Mouse (Mus musculus): ENCODE data around the gene Btnl6. TPM values are rescaled to one million over a fixed set of nuclear protein-coding genes. Genes with fewer than 3 reads are reported as not detected.

Btnl6 gene
- not detected for polyA plus RNA-seq (2012; fragmentation: generic; extraction: Trizol)

DNA sequence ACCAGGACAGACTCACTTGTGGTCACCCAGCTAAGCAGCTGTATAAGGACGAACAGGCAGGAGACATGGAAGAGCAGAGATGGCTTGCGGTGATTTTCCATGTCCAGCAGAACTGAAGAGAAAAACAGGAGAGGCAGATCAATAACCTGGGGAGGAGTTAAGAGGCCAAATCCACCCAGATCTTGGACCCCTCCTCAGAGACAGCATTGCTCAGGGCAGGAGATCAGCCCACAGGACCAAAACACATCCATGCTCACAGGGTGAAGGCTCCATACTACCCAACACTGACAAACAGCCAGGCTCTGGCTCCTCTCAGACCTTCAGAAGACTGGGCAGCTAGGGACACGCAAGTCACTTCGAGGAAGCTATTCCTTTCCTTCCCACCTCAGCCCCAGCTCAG, at the start of gene Btnl6:
Gene Btnl6 (minus strand): TSS at position 101 of the 400 bp plus-strand sequence.
- TF ChIP-seq MAX (IDR thresholded peaks at IDR 0.05; ENCODE audit: low read depth) (no peak), MYOD1 (IDR thresholded peaks at IDR 0.05; ENCODE audit: control insufficient read depth in 1 of 3, insufficient read length in 2 of 3, low read depth in 2 of 3) (no peak), E2F4 (IDR thresholded peaks at IDR 0.05; ENCODE audit: insufficient read depth) (no peak), POLR2AphosphoS2 (IDR thresholded peaks at IDR 0.05; ENCODE audit: insufficient read length, low read depth) (no peak), TCF12 (IDR thresholded peaks at IDR 0.05; ENCODE audit: insufficient read depth, poor library complexity, severe bottlenecking) (no peak), CEBPB (IDR thresholded peaks at IDR 0.05; ENCODE audit: insufficient read depth, poor library complexity, severe bottlenecking) (no peak), USF1 (IDR thresholded peaks at IDR 0.05; ENCODE audit: low read depth) (no peak), MYOG (IDR thresholded peaks at IDR 0.05; ENCODE audit: control insufficient read depth in 1 of 3, insufficient read depth in 1 of 3, insufficient read length in 2 of 3, low read depth in 2 of 3) (no peak), POLR2A (IDR thresholded peaks at IDR 0.05; ENCODE audit: insufficient read length, low read depth) (no peak), SRF (IDR thresholded peaks at IDR 0.05; ENCODE audit: control insufficient read depth, insufficient read length, low read depth) (no peak), REST (IDR thresholded peaks at IDR 0.05; ENCODE audit: insufficient read depth, insufficient read length) (no peak), TCF3 (IDR thresholded peaks at IDR 0.05; ENCODE audit: insufficient read length, low read depth) (no peak)
- Histone ChIP-seq H3K36me3 (ENCODE audit: control insufficient read depth, insufficient read depth) (no peaks in the 10 kb centered on the region), H3K79me2 (ENCODE audit: control insufficient read depth, insufficient read depth) (no peaks in the 10 kb centered on the region), H3K27me3 (ENCODE audit: control insufficient read depth, insufficient read depth, insufficient read length) (peaks cover 6% of the 10 kb centered on the region), H3K4me3 (no peak within 1 kb of the TSS), H3K4me2 (ENCODE audit: low read depth) (no peak within 1 kb of the TSS), H3ac (ENCODE audit: control insufficient read depth, insufficient read length) (no peak within 1 kb of the TSS)

DNA sequence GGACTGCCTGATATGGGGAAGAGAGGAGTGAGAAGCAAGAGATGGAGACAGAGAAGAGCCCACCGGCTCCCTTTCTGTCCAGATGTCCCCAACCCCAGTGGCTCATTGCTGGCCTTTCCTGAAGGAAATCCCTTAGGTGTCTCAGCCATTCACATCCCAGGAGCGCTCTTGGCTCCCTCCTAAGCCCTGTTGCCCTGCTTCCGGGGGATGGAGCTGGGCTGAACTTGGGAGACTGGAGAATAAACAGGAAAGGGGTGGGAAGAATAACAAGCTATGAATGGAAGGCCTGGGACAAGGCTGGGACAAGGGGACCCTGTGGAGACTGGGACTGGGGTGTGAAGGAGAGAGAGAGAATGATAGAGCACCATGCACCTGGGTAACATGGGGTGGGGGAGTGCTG, 47.6 kb upstream of the Btnl6 start:
- H3K36me3 ChIP-seq (ENCODE audit: control insufficient read depth, insufficient read depth), result no peaks in the 10 kb centered on the region
- peaks cover 62% of the 10 kb centered on the region for H3K27me3 ChIP-seq (ENCODE audit: control insufficient read depth, insufficient read depth, insufficient read length)
- TF ChIP-seq USF1 (IDR thresholded peaks at IDR 0.05; ENCODE audit: low read depth), result no peak
- H3K4me2 ChIP-seq (ENCODE audit: low read depth), result no peak overlapping the region
- H3K79me2 ChIP-seq (ENCODE audit: control insufficient read depth, insufficient read depth), result no peaks in the 10 kb centered on the region
- H3K4me3 ChIP-seq, result no peak overlapping the region
- H3ac ChIP-seq (ENCODE audit: control insufficient read depth, insufficient read length), result no peak overlapping the region

DNA sequence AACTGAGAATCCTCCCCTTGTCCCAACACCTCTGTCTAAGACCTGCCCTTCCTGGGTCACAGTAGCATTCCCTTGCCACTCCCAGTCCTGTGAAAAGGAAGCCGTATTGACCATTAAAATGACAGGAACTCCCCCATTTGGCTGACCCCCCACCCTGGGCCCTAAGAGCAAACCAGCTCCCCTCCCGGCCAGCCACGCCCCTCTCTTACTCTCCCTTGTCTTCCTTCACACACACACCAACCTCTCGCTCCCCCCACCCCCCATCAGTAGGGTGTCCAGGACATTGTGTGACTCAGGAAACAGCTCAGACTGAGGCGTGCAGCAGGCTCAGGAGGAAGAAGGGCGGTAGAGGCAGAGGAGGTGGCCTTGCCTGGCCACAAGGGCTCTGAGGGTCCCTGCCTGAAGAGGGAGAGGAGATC, 46.9 kb upstream of the Btnl6 start, which contains the start of gene Notch4:
Gene Notch4 (plus strand): TSS at position 266 of the 419 bp plus-strand sequence.
- TF ChIP-seq POLR2AphosphoS2 (IDR thresholded peaks at IDR 0.05; ENCODE audit: insufficient read length, low read depth), result no peak
- no peak for TF ChIP-seq USF1 (IDR thresholded peaks at IDR 0.05; ENCODE audit: low read depth)
- no peak for TF ChIP-seq MAX (IDR thresholded peaks at IDR 0.05; ENCODE audit: low read depth)
- TF ChIP-seq POLR2A (IDR thresholded peaks at IDR 0.05; ENCODE audit: insufficient read length, low read depth), result no peak
- no peak for TF ChIP-seq MYOG (IDR thresholded peaks at IDR 0.05; ENCODE audit: control insufficient read depth in 1 of 3, insufficient read depth in 1 of 3, insufficient read length in 2 of 3, low read depth in 2 of 3)
- no peak for TF ChIP-seq TCF3 (IDR thresholded peaks at IDR 0.05; ENCODE audit: insufficient read length, low read depth)
- TF ChIP-seq SRF (IDR thresholded peaks at IDR 0.05; ENCODE audit: control insufficient read depth, insufficient read length, low read depth), result no peak
- no peak for TF ChIP-seq MYOD1 (IDR thresholded peaks at IDR 0.05; ENCODE audit: control insufficient read depth in 1 of 3, insufficient read length in 2 of 3, low read depth in 2 of 3)
- TF ChIP-seq CEBPB (IDR thresholded peaks at IDR 0.05; ENCODE audit: insufficient read depth, poor library complexity, severe bottlenecking), result no peak
- no peak for TF ChIP-seq REST (IDR thresholded peaks at IDR 0.05; ENCODE audit: insufficient read depth, insufficient read length)
- TF ChIP-seq E2F4 (IDR thresholded peaks at IDR 0.05; ENCODE audit: insufficient read depth), result no peak
- TF ChIP-seq TCF12 (IDR thresholded peaks at IDR 0.05; ENCODE audit: insufficient read depth, poor library complexity, severe bottlenecking), result no peak
- no peak within 1 kb of the TSS for H3K4me3 ChIP-seq
- peaks cover 66% of the 10 kb centered on the region for H3K27me3 ChIP-seq (ENCODE audit: control insufficient read depth, insufficient read depth, insufficient read length)

DNA sequence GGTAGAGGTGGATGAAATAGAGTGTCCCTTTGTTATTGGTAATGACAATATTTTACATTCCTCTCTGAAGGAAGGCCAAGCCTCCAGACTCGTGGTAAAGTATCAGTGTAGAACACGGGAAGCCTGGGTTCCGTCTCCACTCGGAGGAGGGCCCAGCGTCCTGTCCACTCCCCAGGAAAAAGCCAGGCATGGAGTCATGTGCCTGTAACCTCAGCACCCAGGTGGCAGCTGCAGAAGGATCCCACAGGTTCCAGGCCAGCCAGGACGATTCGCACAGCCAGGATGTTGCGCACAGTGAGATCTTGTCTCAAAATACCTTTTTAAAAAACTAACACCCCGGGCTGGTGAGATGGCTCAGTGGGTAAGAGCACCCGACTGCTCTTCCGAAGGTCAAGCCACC, 46.2 kb upstream of the Btnl6 start:
- H3K79me2 ChIP-seq (ENCODE audit: control insufficient read depth, insufficient read depth), result no peaks in the 10 kb centered on the region
- TF ChIP-seq SRF (IDR thresholded peaks at IDR 0.05; ENCODE audit: control insufficient read depth, insufficient read length, low read depth) (no peak), USF1 (IDR thresholded peaks at IDR 0.05; ENCODE audit: low read depth) (no peak), E2F4 (IDR thresholded peaks at IDR 0.05; ENCODE audit: insufficient read depth) (no peak), TCF3 (IDR thresholded peaks at IDR 0.05; ENCODE audit: insufficient read length, low read depth) (no peak), MYOG (IDR thresholded peaks at IDR 0.05; ENCODE audit: control insufficient read depth in 1 of 3, insufficient read depth in 1 of 3, insufficient read length in 2 of 3, low read depth in 2 of 3) (no peak), MYOD1 (IDR thresholded peaks at IDR 0.05; ENCODE audit: control insufficient read depth in 1 of 3, insufficient read length in 2 of 3, low read depth in 2 of 3) (no peak), REST (IDR thresholded peaks at IDR 0.05; ENCODE audit: insufficient read depth, insufficient read length) (no peak), MAX (IDR thresholded peaks at IDR 0.05; ENCODE audit: low read depth) (no peak), CEBPB (IDR thresholded peaks at IDR 0.05; ENCODE audit: insufficient read depth, poor library complexity, severe bottlenecking) (no peak), POLR2AphosphoS2 (IDR thresholded peaks at IDR 0.05; ENCODE audit: insufficient read length, low read depth) (no peak), TCF12 (IDR thresholded peaks at IDR 0.05; ENCODE audit: insufficient read depth, poor library complexity, severe bottlenecking) (no peak), POLR2A (IDR thresholded peaks at IDR 0.05; ENCODE audit: insufficient read length, low read depth) (no peak)
- H3K36me3 ChIP-seq (ENCODE audit: control insufficient read depth, insufficient read depth), result no peaks in the 10 kb centered on the region
- H3ac ChIP-seq (ENCODE audit: control insufficient read depth, insufficient read length), result no peak overlapping the region
- peaks cover 68% of the 10 kb centered on the region for H3K27me3 ChIP-seq (ENCODE audit: control insufficient read depth, insufficient read depth, insufficient read length)
- H3K4me2 ChIP-seq (ENCODE audit: low read depth), result no peak overlapping the region
- no peak overlapping the region for H3K4me3 ChIP-seq

More for the DNA sequence above, 46.9 kb upstream of the Btnl6 start, which contains the start of gene Notch4:
- H3K36me3 ChIP-seq (ENCODE audit: control insufficient read depth, insufficient read depth), result no peaks in the 10 kb centered on the region
- no peak within 1 kb of the TSS for H3K4me2 ChIP-seq (ENCODE audit: low read depth)
- H3ac ChIP-seq (ENCODE audit: control insufficient read depth, insufficient read length), result no peak within 1 kb of the TSS
- no peaks in the 10 kb centered on the region for H3K79me2 ChIP-seq (ENCODE audit: control insufficient read depth, insufficient read depth)

DNA sequence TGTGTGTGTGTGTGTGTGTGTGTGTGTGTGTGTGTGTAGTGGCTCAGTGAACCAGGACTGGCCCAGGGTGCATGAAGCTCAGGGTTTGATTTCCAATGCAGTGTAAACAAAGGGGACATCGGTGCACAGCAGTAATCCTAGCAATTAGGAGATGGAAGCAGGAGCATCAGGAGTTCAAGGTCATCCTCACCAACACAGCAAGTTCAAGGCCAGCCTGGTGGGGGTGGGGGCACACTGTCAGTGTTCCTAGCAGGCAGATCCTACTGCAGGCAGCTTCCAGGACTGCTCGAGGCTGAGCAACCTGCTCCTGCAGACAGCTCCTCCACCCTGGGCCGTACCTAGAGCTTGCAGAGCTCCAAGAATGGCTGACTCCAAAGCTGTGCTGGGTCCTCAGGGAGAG, 45.4 kb upstream of the Btnl6 start:
- H3K4me3 ChIP-seq, result no peak overlapping the region
- H3K27me3 ChIP-seq (ENCODE audit: control insufficient read depth, insufficient read depth, insufficient read length), result peaks cover 71% of the 10 kb centered on the region

More for the DNA sequence above, 45.4 kb upstream of the Btnl6 start:
- Histone ChIP-seq H3K4me2 (ENCODE audit: low read depth) (no peak overlapping the region), H3ac (ENCODE audit: control insufficient read depth, insufficient read length) (no peak overlapping the region), H3K79me2 (ENCODE audit: control insufficient read depth, insufficient read depth) (no peaks in the 10 kb centered on the region), H3K36me3 (ENCODE audit: control insufficient read depth, insufficient read depth) (no peaks in the 10 kb centered on the region)
- TF ChIP-seq POLR2A (IDR thresholded peaks at IDR 0.05; ENCODE audit: insufficient read length, low read depth), result no peak
- TF ChIP-seq MAX (IDR thresholded peaks at IDR 0.05; ENCODE audit: low read depth), result no peak
- no peak for TF ChIP-seq TCF3 (IDR thresholded peaks at IDR 0.05; ENCODE audit: insufficient read length, low read depth)
- TF ChIP-seq MYOG (IDR thresholded peaks at IDR 0.05; ENCODE audit: control insufficient read depth in 1 of 3, insufficient read depth in 1 of 3, insufficient read length in 2 of 3, low read depth in 2 of 3), result no peak
- no peak for TF ChIP-seq SRF (IDR thresholded peaks at IDR 0.05; ENCODE audit: control insufficient read depth, insufficient read length, low read depth)
- no peak for TF ChIP-seq POLR2AphosphoS2 (IDR thresholded peaks at IDR 0.05; ENCODE audit: insufficient read length, low read depth)
- TF ChIP-seq CEBPB (IDR thresholded peaks at IDR 0.05; ENCODE audit: insufficient read depth, poor library complexity, severe bottlenecking), result no peak
- no peak for TF ChIP-seq USF1 (IDR thresholded peaks at IDR 0.05; ENCODE audit: low read depth)
- TF ChIP-seq E2F4 (IDR thresholded peaks at IDR 0.05; ENCODE audit: insufficient read depth), result no peak
- no peak for TF ChIP-seq MYOD1 (IDR thresholded peaks at IDR 0.05; ENCODE audit: control insufficient read depth in 1 of 3, insufficient read length in 2 of 3, low read depth in 2 of 3)
- no peak for TF ChIP-seq REST (IDR thresholded peaks at IDR 0.05; ENCODE audit: insufficient read depth, insufficient read length)
- no peak for TF ChIP-seq TCF12 (IDR thresholded peaks at IDR 0.05; ENCODE audit: insufficient read depth, poor library complexity, severe bottlenecking)
